Mouse (Mus musculus): ENCODE measurements around the gene Edil3.

DNA sequence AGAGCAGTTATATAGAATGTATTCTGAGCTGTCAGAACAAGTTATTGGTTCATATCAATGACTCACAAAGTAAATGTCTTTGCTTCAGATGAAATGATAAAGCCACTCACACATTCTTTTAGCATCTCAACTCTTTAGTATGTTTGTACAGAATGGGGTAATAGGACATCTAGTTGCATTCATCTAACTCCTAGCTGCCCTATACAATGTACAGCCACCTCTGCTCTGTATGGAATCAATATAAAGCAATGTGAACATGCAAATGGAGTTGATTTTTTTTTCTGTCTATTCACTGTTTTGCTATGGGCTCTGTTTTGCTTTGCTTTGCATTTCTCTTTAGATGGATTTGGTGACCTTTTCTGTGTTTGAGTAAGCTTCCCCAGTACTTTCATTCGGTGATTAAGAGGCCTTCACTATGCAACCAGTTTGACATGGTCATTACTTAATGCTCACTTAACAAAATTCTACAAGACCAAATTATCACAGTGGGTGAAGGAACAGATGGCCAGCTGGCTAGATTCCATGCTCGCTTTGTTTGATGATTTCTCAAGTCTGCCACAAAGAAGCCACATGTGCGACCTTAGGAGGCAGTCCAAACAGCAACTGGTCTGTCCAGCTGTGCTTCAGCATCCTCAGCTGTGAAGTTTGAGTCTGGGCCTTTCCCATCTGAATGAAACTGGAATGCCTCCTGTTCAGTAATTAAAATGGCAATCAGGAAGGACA is 208.7 kb downstream of the Edil3 start:
- TF ChIP-seq CTCF (IDR thresholded peaks at IDR 0.05; ENCODE audit: low read depth, low read length) (no peak), POLR2A (IDR thresholded peaks at IDR 0.05; ENCODE audit: borderline replicate concordance, low read depth, low read length) (no peak)
